In genomic region chr2:25126011-25127010, GRCm38 (mm10) we compare ENCODE assay signal across 10 mouse cellular contexts. TPM values are rescaled to one million over a fixed set of nuclear protein-coding genes. Genes with fewer than 3 reads are reported as not detected.
DNase-seq lines count a peak whose midpoint lies in the region; ATAC-seq and TF ChIP-seq lines count a peak whose summit lies in the region.
"Had no signal": no experiment of that assay in that cellular context is flagged by ENCODE, and none has a peak within 500 bp of the region (broad histone marks: within the 10 kb centered on the region; RNA-seq: fewer than 3 reads in every experiment).

No protein-coding gene starts in this region.

- no peak overlapping the region for H3K4me3 ChIP-seq in heart, embryonic 10.5 days
- H3K4me3 ChIP-seq in heart, adult 2 months: no peak overlapping the region
- H3K4me3 ChIP-seq in forebrain, embryonic 16.5 days (replicated peaks; ENCODE audit: low read length): no peak overlapping the region
- H3K4me3 ChIP-seq in limb, embryonic 11.5 days (ENCODE audit: low read depth, low read length): no peak overlapping the region
- no peak overlapping the region for H3K4me3 ChIP-seq in lung, postnatal 0 days (ENCODE audit: low read depth, low read length)
- H3K4me3 ChIP-seq: erythroblast, embryonic 14.5 days had no signal

- peaks cover 29% of the 10 kb centered on the region for H3K4me1 ChIP-seq in heart, embryonic 10.5 days
- H3K4me1 ChIP-seq in heart, adult 2 months (ENCODE audit: control insufficient read depth, insufficient read depth, low read length): peaks cover 4% of the 10 kb centered on the region
- H3K4me1 ChIP-seq in forebrain, embryonic 16.5 days (replicated peaks; ENCODE audit: control insufficient read depth, insufficient read depth, low read length): peaks cover 19% of the 10 kb centered on the region
- 0 out of 2 replicates have a peak, but pooled peaks cover 2% of the 10 kb centered on the region for H3K4me1 ChIP-seq in limb, embryonic 11.5 days (ENCODE audit: control insufficient read depth, insufficient read depth, low read length)
- H3K4me1 ChIP-seq in lung, postnatal 0 days (ENCODE audit: insufficient read depth, low read depth, low read length): no peaks in the 10 kb centered on the region

- peak overlapping the region; percentile 60 for H3K27ac ChIP-seq in heart, embryonic 10.5 days
- no peak overlapping the region for H3K27ac ChIP-seq in heart, adult 2 months
- peak overlapping the region; percentile 75 for H3K27ac ChIP-seq in forebrain, embryonic 16.5 days (ENCODE audit: low read length)
- peak overlapping the region; percentile 67 for H3K27ac ChIP-seq in limb, embryonic 11.5 days (replicated peaks; ENCODE audit: low read depth, low read length)
- no peak overlapping the region for H3K27ac ChIP-seq in lung, postnatal 0 days (ENCODE audit: low read length)

- no peaks in the 10 kb centered on the region for H3K36me3 ChIP-seq in heart, embryonic 10.5 days
- H3K36me3 ChIP-seq in heart, adult 2 months (ENCODE audit: control insufficient read depth, insufficient read depth, low read length): no peaks in the 10 kb centered on the region
- H3K36me3 ChIP-seq in forebrain, embryonic 16.5 days (ENCODE audit: control insufficient read depth, insufficient read depth): no peaks in the 10 kb centered on the region
- H3K36me3 ChIP-seq in limb, embryonic 11.5 days (ENCODE audit: control insufficient read depth, insufficient read depth, low read length): no peaks in the 10 kb centered on the region
- no peaks in the 10 kb centered on the region for H3K36me3 ChIP-seq in lung, postnatal 0 days (ENCODE audit: insufficient read depth, low read length)

- no peak for TF ChIP-seq EP300 in heart, adult 2 months (IDR thresholded peaks at IDR 0.05; ENCODE audit: insufficient read depth, low read depth, low read length)
- no peak for TF ChIP-seq EP300 in lung, postnatal 0 days (IDR thresholded peaks at IDR 0.05)

- H3K9me3 ChIP-seq in heart, embryonic 10.5 days: no peaks in the 10 kb centered on the region
- H3K9me3 ChIP-seq in forebrain, embryonic 16.5 days (ENCODE audit: control insufficient read depth, low read length): no peaks in the 10 kb centered on the region
- H3K9me3 ChIP-seq in limb, embryonic 11.5 days (ENCODE audit: control insufficient read depth, low read length): no peaks in the 10 kb centered on the region
- H3K9me3 ChIP-seq in lung, postnatal 0 days (ENCODE audit: low read length): no peaks in the 10 kb centered on the region

- H3K27me3 ChIP-seq in heart, embryonic 10.5 days (ENCODE audit: insufficient read depth, poor library complexity, severe bottlenecking): 0 out of 2 replicates have a peak, but pooled peaks cover 7% of the 10 kb centered on the region
- no peaks in the 10 kb centered on the region for H3K27me3 ChIP-seq in heart, adult 2 months (ENCODE audit: control insufficient read depth, insufficient read depth, low read length)
- H3K27me3 ChIP-seq in forebrain, embryonic 16.5 days (replicated peaks; ENCODE audit: control insufficient read depth, insufficient read depth, low read length): no peaks in the 10 kb centered on the region
- no peaks in the 10 kb centered on the region for H3K27me3 ChIP-seq in limb, embryonic 11.5 days (ENCODE audit: control insufficient read depth, insufficient read depth, low read length)
- H3K27me3 ChIP-seq in lung, postnatal 0 days (replicated peaks; ENCODE audit: insufficient read depth, low read length): no peaks in the 10 kb centered on the region
- H3K27me3 ChIP-seq: CH12.LX had no signal

- TF ChIP-seq POLR2A in heart, adult 2 months (IDR thresholded peaks at IDR 0.05; ENCODE audit: insufficient read depth, low read depth, low read length): no peak

- H3K4me2 ChIP-seq in forebrain, embryonic 16.5 days (ENCODE audit: low read length): no peak overlapping the region
- H3K4me2 ChIP-seq in limb, embryonic 11.5 days (ENCODE audit: low read depth, severe bottlenecking): no peak overlapping the region
- no peak overlapping the region for H3K4me2 ChIP-seq in lung, postnatal 0 days (replicated peaks; ENCODE audit: low read depth, low read length)

- 57% methylated on average over 19 of the region's 19 CpGs for WGBS in heart, embryonic 10.5 days
- WGBS in heart, adult 2 months: 74% methylated on average over 19 of the region's 19 CpGs
- 4% methylated on average over 19 of the region's 19 CpGs for WGBS in forebrain, embryonic 16.5 days
- WGBS in limb, embryonic 11.5 days: 66% methylated on average over 19 of the region's 19 CpGs
- WGBS in lung, postnatal 0 days: 46% methylated on average over 19 of the region's 19 CpGs

- intact Hi-C loops in heart, adult 2 months (cut with DNase I): loop anchor here (1.0 to 10.0 kb wide), 3 partner anchors 31 to 128 kb away; partner anchors contain the start of gene Tmem203

- TF ChIP-seq CTCF in heart, adult 2 months (IDR thresholded peaks at IDR 0.05): no peak
- no peak for TF ChIP-seq CTCF in lung, postnatal 0 days (IDR thresholded peaks at IDR 0.05)

- H3K79me2 ChIP-seq in heart, adult 2 months (replicated peaks; ENCODE audit: control insufficient read depth, insufficient read depth, low read length): no peaks in the 10 kb centered on the region

- ATAC-seq in forebrain, embryonic 16.5 days: peak; percentile 94
- ATAC-seq in limb, embryonic 11.5 days (ENCODE audit: insufficient number of reproducible peaks, low FRiP score, low TSS enrichment, low read depth): peak; percentile 60
- no peak for ATAC-seq in lung, postnatal 0 days

- peak; percentile 79 for DNase-seq in heart, embryonic 10.5 days (ENCODE audit: low spot score)
- DNase-seq in heart, adult 2 months: no peak
- DNase-seq in brain, adult 2 months (ENCODE audit: low read depth, low spot score): peak; percentile 63
- DNase-seq in limb, embryonic 11.5 days (ENCODE audit: low spot score): peak; percentile 43
- peak; percentile 52 for DNase-seq in right cerebral cortex, postnatal 4 days
- no peak for DNase-seq in lung, postnatal 0 days (ENCODE audit: low spot score)
- no peak for DNase-seq in gastrocnemius, postnatal 10 days

- H3K9ac ChIP-seq in heart, adult 2 months (ENCODE audit: low read depth, low read length): no peak overlapping the region
- H3K9ac ChIP-seq in forebrain, embryonic 16.5 days (replicated peaks; ENCODE audit: low read depth, low read length): peak overlapping the region; percentile 45; the same call in 1 of the 2 replicates
- H3K9ac ChIP-seq in limb, embryonic 11.5 days (ENCODE audit: low read length): peak overlapping the region; percentile 43; the same call in 1 of the 2 replicates
- no peak overlapping the region for H3K9ac ChIP-seq in lung, postnatal 0 days (replicated peaks; ENCODE audit: low read depth)

RNA-seq across cellular contexts. Expression of gene Noxa1, which starts 31.4 kb away (rescaled TPM):
- 0.14 TPM in 1 of 2 replicates, not detected in the other for polyA plus RNA-seq in heart, embryonic 10.5 days (2016; fragmentation: Nextera tagmentation; extraction: Ambion mirVana)
- not detected for total RNA-seq in heart, adult 2 months (2021)
- polyA plus RNA-seq in heart, adult 2 months (2012; rRNA removed): not detected in 2 replicates
- polyA plus RNA-seq in forebrain, embryonic 16.5 days (2015; fragmentation: Nextera tagmentation; extraction: Ambion mirVana): not detected in 2 replicates
- 0.24 TPM in 1 of 2 replicates, not detected in the other for polyA plus RNA-seq in limb, embryonic 11.5 days (2014; fragmentation: Nextera tagmentation; extraction: Ambion mirVana)
- polyA plus RNA-seq in lung, postnatal 0 days (2015; fragmentation: Nextera tagmentation; extraction: Ambion mirVana): 11.9 and 14.6 TPM in 2 replicates
- total RNA-seq in gastrocnemius, postnatal 10 days (2021): not detected

RNA-seq across cellular contexts. Expression of gene Entpd8, which starts 46.2 kb away (rescaled TPM):
- 0.13 TPM in 1 of 2 replicates, not detected in the other for polyA plus RNA-seq in heart, embryonic 10.5 days (2016; fragmentation: Nextera tagmentation; extraction: Ambion mirVana)
- total RNA-seq in heart, adult 2 months (2021): not detected
- not detected in 2 replicates for polyA plus RNA-seq in heart, adult 2 months (2012; rRNA removed)
- polyA plus RNA-seq in forebrain, embryonic 16.5 days (2015; fragmentation: Nextera tagmentation; extraction: Ambion mirVana): not detected in 2 replicates
- not detected in 2 replicates for polyA plus RNA-seq in limb, embryonic 11.5 days (2014; fragmentation: Nextera tagmentation; extraction: Ambion mirVana)
- polyA plus RNA-seq in lung, postnatal 0 days (2015; fragmentation: Nextera tagmentation; extraction: Ambion mirVana): 3.0 and 3.4 TPM in 2 replicates
- total RNA-seq in gastrocnemius, postnatal 10 days (2021): not detected
- total RNA-seq: CH12.LX had no signal

RNA-seq across cellular contexts. Expression of gene Nrarp, which starts 54.2 kb away (rescaled TPM):
- polyA plus RNA-seq in heart, embryonic 10.5 days (2016; fragmentation: Nextera tagmentation; extraction: Ambion mirVana): 5.7 and 5.9 TPM in 2 replicates
- total RNA-seq in heart, adult 2 months (2021): 1 to 10 TPM; 6.2 to 7.4 TPM
- 10.2 and 11.2 TPM in 2 replicates for polyA plus RNA-seq in heart, adult 2 months (2012; rRNA removed)
- 15.8 and 22.0 TPM in 2 replicates for polyA plus RNA-seq in forebrain, embryonic 16.5 days (2015; fragmentation: Nextera tagmentation; extraction: Ambion mirVana)
- 8.8 and 10.0 TPM in 2 replicates for polyA plus RNA-seq in limb, embryonic 11.5 days (2014; fragmentation: Nextera tagmentation; extraction: Ambion mirVana)
- polyA plus RNA-seq in lung, postnatal 0 days (2015; fragmentation: Nextera tagmentation; extraction: Ambion mirVana): 14.1 and 16.0 TPM in 2 replicates
- total RNA-seq in gastrocnemius, postnatal 10 days (2021): 10 to 100 TPM; 14.9 to 17.4 TPM

Comparison
In these comparisons a context has a peak if more than half of its experiments do, and no peak if none do; other contexts are left out.
1. DNase-seq: peak in heart, embryonic 10.5 days (single experiment), brain, adult 2 months (single experiment), limb, embryonic 11.5 days (single experiment) and right cerebral cortex, postnatal 4 days (single experiment); none in heart, adult 2 months (0 of 2), lung, postnatal 0 days (single experiment) and gastrocnemius, postnatal 10 days (single experiment).
2. H3K27ac ChIP-seq: peak in heart, embryonic 10.5 days (single experiment), forebrain, embryonic 16.5 days (single experiment) and limb, embryonic 11.5 days (single experiment); none in heart, adult 2 months (single experiment) and lung, postnatal 0 days (single experiment).
3. H3K9ac ChIP-seq: peak in forebrain, embryonic 16.5 days (single experiment) and limb, embryonic 11.5 days (single experiment); none in heart, adult 2 months (single experiment) and lung, postnatal 0 days (single experiment).
4. RNA of gene Noxa1, which starts 31.4 kb away (polyA plus RNA-seq): 11.9 to 14.6 TPM in lung, postnatal 0 days; 0.24 TPM in limb, embryonic 11.5 days, 0.14 TPM in heart, embryonic 10.5 days, not detected in heart, adult 2 months and not detected in forebrain, embryonic 16.5 days; every median in the first group is over 10 times any median in the second.